Mouse (Mus musculus) embryonic fibroblast, embryonic 13.5 days (primary cell): ENCODE data around the gene Cox14.

ENCODE experiments used
- CTCF ChIP-seq: IDR thresholded peaks from 2 replicates; pipeline ENCODE4 v1.5.1; 2011; ENCODE audit warnings: mild to moderate bottlenecking, control low read depth, low read length, moderate library complexity, borderline replicate concordance; ENCODE audit not compliant: insufficient read depth
- POLR2A ChIP-seq: IDR thresholded peaks from 2 replicates; pipeline ENCODE4 v1.6.1; 2011; ENCODE audit warnings: low read depth, mild to moderate bottlenecking, control low read depth, low read length, moderate library complexity

GRCm38 (mm10) chr15:99735631-99736030 lies 10.2 kb downstream of the Cox14 start:
- no peak for TF ChIP-seq CTCF
- no peak for TF ChIP-seq POLR2A
